Mouse (Mus musculus): ENCODE data around the gene Gpnmb. TPM values are rescaled to one million over a fixed set of nuclear protein-coding genes. Genes with fewer than 3 reads are reported as not detected.

Gene Gpnmb
- polyA plus RNA-seq (2012; ENCODE audit: insufficient read depth, insufficient read length, missing spikeins): 2.8 and 3.4 TPM in 2 replicates

DNA sequence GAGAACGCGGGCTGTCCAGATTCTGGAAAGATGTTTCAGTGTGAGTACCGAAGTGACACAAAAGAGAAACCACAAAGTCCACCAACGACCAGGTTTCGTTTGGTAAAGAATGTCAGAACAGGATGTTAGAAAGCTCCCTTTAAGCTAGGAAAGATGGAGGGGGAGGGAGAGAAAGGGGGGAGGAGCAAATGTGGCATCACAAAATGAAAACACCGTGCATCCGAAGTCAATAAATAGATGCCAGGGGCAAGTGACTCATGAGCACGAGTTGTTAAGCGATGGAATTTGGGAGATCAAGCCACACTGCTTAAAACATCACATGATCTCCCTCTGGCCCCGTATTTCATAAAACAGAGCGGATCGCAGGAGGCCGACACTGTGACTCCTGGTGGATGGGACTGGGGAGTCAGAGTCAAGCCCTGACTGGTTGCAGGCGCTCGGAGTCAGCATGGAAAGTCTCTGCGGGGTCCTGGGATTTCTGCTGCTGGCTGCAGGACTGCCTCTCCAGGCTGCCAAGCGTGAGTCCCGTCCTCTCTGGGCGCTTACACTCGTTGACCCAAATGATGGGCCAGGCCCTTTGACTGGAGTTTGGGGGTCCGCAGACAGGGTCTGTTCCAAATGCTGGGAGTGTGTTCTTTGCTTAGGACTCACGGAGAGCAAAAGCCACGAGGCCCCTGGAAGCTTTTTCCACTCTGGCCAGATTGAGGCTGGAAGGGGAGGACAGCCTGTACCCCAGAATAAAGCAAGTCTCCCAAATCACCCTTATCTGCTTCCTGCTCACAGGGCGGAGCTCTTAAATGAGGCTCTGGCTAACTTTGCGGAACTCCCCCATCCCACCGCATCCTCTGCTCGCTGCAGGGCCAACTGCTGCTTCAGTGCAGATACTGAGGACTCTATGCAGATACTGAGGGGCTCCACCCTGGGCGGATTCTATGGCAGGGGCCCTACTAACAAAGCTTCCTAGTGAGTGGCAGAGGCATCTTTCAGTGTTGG lies at the start of gene Gpnmb:
Gene Gpnmb, plus strand, starts transcription at position 272 of the 993 bp plus-strand sequence.
- Histone ChIP-seq H3K4me3 (ENCODE audit: insufficient read depth, low read depth, low read length) (peak within 1 kb of the TSS; percentile 29), H3K4me1 (ENCODE audit: control insufficient read depth, insufficient read depth, insufficient read length, low read length) (no peaks in the 10 kb centered on the region), H3K27ac (replicated peaks; ENCODE audit: low read depth, low read length) (no peak within 1 kb of the TSS; the same call in 1 of the 2 replicates)

- H3K4me1 ChIP-seq (ENCODE audit: control insufficient read depth, insufficient read depth, insufficient read length, low read length): no peaks in the 10 kb centered on the region
- H3K27ac ChIP-seq (replicated peaks; ENCODE audit: low read depth, low read length): no peak overlapping the region
- no peak overlapping the region for H3K4me3 ChIP-seq (ENCODE audit: insufficient read depth, low read depth, low read length)
Measured at GRCm38 (mm10) chr6:48989971-48990370, 46.4 kb upstream of the Gpnmb start.

- Histone ChIP-seq H3K4me1 (ENCODE audit: control insufficient read depth, insufficient read depth, insufficient read length, low read length) (no peaks in the 10 kb centered on the region), H3K27ac (replicated peaks; ENCODE audit: low read depth, low read length) (no peak overlapping the region), H3K4me3 (ENCODE audit: insufficient read depth, low read depth, low read length) (no peak overlapping the region)
Measured at GRCm38 (mm10) chr6:48991991-48992390, 44.4 kb upstream of the Gpnmb start.

DNA sequence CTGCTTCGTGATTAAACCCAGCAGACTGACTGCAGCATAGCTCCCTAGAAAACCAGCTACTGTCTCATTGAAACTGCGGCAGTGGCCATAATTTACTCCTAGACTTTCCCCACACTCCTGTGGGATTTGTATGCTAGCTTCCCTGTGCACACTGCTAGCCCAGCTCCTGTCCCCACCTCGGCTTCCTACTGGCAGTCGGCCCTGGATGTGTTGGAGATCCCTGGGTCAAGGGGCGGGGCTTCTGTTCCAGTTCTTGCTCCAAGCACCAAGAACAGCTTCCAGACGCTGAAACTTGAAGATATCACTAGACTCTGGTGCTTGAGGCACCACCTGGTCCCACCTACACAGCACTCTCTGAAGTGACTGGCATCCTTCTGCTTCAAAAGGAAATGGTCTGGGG lies 38.2 kb upstream of the Gpnmb start:
- no peak overlapping the region for H3K27ac ChIP-seq (replicated peaks; ENCODE audit: low read depth, low read length)
- no peaks in the 10 kb centered on the region for H3K4me1 ChIP-seq (ENCODE audit: control insufficient read depth, insufficient read depth, insufficient read length, low read length)
- no peak overlapping the region for H3K4me3 ChIP-seq (ENCODE audit: insufficient read depth, low read depth, low read length)

- no peak overlapping the region for H3K27ac ChIP-seq (replicated peaks; ENCODE audit: low read depth, low read length)
- H3K4me3 ChIP-seq (ENCODE audit: insufficient read depth, low read depth, low read length): no peak overlapping the region
- H3K4me1 ChIP-seq (ENCODE audit: control insufficient read depth, insufficient read depth, insufficient read length, low read length): no peaks in the 10 kb centered on the region
Measured at GRCm38 (mm10) chr6:48998796-48999195, 37.5 kb upstream of the Gpnmb start.

DNA sequence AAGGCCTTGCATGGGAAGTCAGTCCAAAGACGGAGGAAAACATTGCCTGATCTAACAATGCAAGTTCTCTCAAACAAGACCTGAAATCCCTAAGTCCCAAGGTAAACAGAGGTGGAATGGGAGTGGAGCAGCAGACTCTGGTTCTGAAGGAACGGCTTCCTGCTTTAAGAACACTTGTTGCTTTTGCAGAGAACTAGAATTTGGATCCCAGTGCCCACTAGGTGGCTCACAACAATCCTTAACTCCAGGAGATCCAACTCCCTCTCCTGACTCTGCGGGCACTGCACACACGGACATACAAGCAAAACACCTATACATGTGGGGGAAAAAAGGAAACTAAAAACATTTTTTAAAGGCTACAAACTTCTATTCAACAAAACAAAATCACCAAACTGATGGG lies 33.0 kb upstream of the Gpnmb start:
- H3K4me3 ChIP-seq (ENCODE audit: insufficient read depth, low read depth, low read length): no peak overlapping the region
- H3K4me1 ChIP-seq (ENCODE audit: control insufficient read depth, insufficient read depth, insufficient read length, low read length): no peaks in the 10 kb centered on the region
- H3K27ac ChIP-seq (replicated peaks; ENCODE audit: low read depth, low read length): no peak overlapping the region

- Histone ChIP-seq H3K27ac (replicated peaks; ENCODE audit: low read depth, low read length) (no peak overlapping the region), H3K4me3 (ENCODE audit: insufficient read depth, low read depth, low read length) (peak overlapping the region; percentile 22; the same call in 1 of the 2 replicates), H3K4me1 (ENCODE audit: control insufficient read depth, insufficient read depth, insufficient read length, low read length) (no peaks in the 10 kb centered on the region)
Measured at GRCm38 (mm10) chr6:49007981-49008380, 28.4 kb upstream of the Gpnmb start.

GRCm38 (mm10) chr6:49008420-49009160 lies 27.8 kb upstream of the Gpnmb start:
- no peaks in the 10 kb centered on the region for H3K4me1 ChIP-seq (ENCODE audit: control insufficient read depth, insufficient read depth, insufficient read length, low read length)
- H3K27ac ChIP-seq (replicated peaks; ENCODE audit: low read depth, low read length): no peak overlapping the region
- H3K4me3 ChIP-seq (ENCODE audit: insufficient read depth, low read depth, low read length): peak overlapping the region; percentile 22; the same call in 1 of the 2 replicates

GRCm38 (mm10) chr6:49009161-49009555 lies 27.2 kb upstream of the Gpnmb start:
- no peak overlapping the region for H3K27ac ChIP-seq (replicated peaks; ENCODE audit: low read depth, low read length)
- H3K4me1 ChIP-seq (ENCODE audit: control insufficient read depth, insufficient read depth, insufficient read length, low read length): no peaks in the 10 kb centered on the region
- no peak overlapping the region for H3K4me3 ChIP-seq (ENCODE audit: insufficient read depth, low read depth, low read length)

DNA sequence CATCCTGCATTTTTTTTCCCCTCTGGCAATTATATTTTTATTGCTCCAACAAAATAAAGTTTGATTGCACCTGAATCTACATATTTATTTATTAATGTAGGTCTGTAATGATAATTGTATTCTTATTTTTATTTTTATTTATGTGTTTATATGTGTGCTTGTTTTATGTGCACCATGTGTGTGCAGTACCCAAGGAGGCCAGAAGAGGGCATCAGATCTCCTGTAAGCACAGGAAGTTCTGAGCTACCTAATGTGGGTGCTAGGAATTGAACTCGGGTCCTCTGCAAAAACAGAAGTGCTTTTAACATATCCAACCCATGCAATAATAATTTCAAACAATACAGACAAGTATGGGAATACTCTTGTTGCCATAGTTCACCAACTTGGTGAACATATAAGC lies 26.7 kb upstream of the Gpnmb start:
- Histone ChIP-seq H3K4me1 (ENCODE audit: control insufficient read depth, insufficient read depth, insufficient read length, low read length) (no peaks in the 10 kb centered on the region), H3K27ac (replicated peaks; ENCODE audit: low read depth, low read length) (no peak overlapping the region), H3K4me3 (ENCODE audit: insufficient read depth, low read depth, low read length) (no peak overlapping the region)

DNA sequence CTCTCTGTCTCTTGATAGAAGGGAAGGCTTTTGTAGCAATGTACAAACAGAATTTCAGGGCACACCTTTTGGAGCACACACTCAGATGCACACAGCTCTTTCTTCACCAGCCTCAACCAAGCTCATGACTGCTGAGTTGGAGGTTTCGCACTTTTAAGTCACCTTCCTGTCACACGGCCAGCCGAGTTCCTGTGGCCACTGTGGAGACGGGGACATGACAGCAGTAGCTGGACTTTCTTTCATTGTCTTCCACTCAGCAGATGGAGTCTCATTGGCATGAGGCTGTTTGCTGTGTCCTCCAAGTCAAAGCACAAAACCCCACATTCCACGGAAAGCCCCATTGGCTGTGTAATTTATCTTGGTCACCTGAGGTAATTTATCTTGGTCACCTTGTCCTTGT lies 25.2 kb upstream of the Gpnmb start:
- H3K4me1 ChIP-seq (ENCODE audit: control insufficient read depth, insufficient read depth, insufficient read length, low read length): no peaks in the 10 kb centered on the region
- H3K27ac ChIP-seq (replicated peaks; ENCODE audit: low read depth, low read length): no peak overlapping the region
- H3K4me3 ChIP-seq (ENCODE audit: insufficient read depth, low read depth, low read length): no peak overlapping the region

- Histone ChIP-seq H3K4me3 (ENCODE audit: insufficient read depth, low read depth, low read length) (no peak overlapping the region), H3K27ac (replicated peaks; ENCODE audit: low read depth, low read length) (no peak overlapping the region), H3K4me1 (ENCODE audit: control insufficient read depth, insufficient read depth, insufficient read length, low read length) (no peaks in the 10 kb centered on the region)
Measured at GRCm38 (mm10) chr6:49013023-49013422, 23.3 kb upstream of the Gpnmb start.

DNA sequence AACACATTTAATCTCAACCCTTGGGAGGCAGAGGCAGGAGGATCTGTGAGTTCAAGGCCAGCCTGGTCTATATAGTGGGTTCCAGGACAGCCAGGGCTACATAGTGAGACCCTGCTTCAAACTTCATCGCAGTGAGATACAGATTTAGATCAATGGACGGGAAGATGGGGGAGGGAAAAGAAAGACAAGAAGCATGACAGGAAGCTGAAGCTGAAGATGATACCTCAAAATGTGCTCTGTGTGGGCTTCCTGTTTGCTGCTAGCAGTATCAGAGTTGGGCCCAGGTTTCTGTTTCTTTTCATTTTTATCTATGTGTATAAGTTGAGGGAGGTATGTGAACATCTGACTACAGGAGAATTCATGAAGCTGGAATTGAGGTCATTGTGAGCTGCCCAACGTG lies 22.9 kb upstream of the Gpnmb start:
- Histone ChIP-seq H3K27ac (replicated peaks; ENCODE audit: low read depth, low read length) (no peak overlapping the region), H3K4me1 (ENCODE audit: control insufficient read depth, insufficient read depth, insufficient read length, low read length) (no peaks in the 10 kb centered on the region), H3K4me3 (ENCODE audit: insufficient read depth, low read depth, low read length) (no peak overlapping the region)

DNA sequence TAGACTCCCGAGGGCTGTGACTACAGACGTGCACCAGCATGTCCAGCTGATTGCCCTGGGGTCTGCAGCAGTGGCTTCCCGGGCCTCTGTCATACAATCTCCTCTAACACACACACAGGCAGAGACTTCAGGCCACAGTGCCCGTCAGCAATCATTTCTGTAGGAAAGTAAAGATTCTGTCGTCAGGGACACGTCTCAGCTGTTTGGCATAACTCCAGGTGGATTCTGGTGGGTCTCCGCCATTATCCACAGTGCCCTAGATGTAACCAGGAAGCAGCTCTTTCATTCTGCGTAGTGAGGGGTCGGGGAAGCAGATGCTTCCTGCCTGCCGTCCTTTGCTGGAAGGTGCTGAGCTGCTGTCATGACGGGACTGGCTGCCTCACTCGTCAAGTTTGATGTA lies 19.2 kb upstream of the Gpnmb start:
- H3K4me3 ChIP-seq (ENCODE audit: insufficient read depth, low read depth, low read length): no peak overlapping the region
- no peaks in the 10 kb centered on the region for H3K4me1 ChIP-seq (ENCODE audit: control insufficient read depth, insufficient read depth, insufficient read length, low read length)
- H3K27ac ChIP-seq (replicated peaks; ENCODE audit: low read depth, low read length): no peak overlapping the region

DNA sequence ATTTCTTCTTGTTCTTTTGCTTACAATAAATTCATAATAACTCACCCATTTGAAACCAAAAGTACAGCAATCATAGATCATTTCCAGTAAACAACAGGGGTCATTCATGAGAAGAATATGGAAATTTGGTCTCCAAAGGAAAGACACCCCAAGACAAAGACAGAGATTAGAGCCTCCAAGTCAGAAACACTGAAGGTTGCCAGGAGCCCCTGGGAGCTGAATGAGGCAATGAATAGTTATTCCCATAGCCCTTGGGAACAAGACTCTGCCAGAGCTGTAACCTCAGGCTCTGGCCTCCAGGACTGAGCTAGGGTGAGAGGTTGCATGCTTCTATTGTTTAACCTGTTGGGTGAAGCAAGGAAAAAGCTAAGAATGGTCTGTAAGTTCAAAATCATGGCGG lies 17.0 kb upstream of the Gpnmb start:
- Histone ChIP-seq H3K4me3 (ENCODE audit: insufficient read depth, low read depth, low read length) (no peak overlapping the region), H3K4me1 (ENCODE audit: control insufficient read depth, insufficient read depth, insufficient read length, low read length) (no peaks in the 10 kb centered on the region), H3K27ac (replicated peaks; ENCODE audit: low read depth, low read length) (no peak overlapping the region)

All from brown adipose tissue, adult 24 weeks (tissue).